Mouse (Mus musculus): Measurements from ENCODE around the gene Ncoa6.

DNA sequence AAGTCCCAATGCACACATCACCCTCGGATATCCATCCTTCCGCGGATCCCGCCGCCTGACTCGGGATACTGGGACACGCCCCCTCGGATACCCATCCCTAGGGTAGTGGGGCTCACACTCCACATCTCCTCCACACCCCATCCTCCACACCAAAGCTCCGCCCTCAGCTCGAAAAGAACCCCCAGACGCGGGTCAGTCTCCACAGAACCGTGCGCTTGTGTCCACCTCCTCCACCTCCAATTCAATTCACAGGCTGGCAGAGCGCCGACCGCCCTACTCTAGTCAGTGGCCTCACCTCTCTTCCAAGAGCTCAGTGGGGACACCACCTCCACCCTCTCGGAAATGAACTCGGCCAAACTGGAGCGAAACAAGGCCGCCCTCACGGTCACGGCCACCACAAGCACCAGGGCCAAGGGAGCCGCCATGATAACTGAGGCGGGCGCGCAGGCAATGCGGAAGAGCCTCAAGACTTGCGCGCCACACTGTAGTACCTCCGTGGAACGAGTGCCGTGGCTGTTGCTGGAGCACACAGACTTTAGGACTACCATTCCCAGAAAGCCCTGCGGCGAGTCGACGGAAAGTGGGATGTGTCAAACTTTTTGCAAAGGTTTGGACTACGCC, 116.6 kb downstream of the Ncoa6 start, which contains the start of gene Pigu:
- TF ChIP-seq CTCF (IDR thresholded peaks at IDR 0.05; ENCODE audit: low read depth) (no peak), EP300 (optimal IDR thresholded peaks at IDR 0.05) (no peak)

All from stomach, postnatal 0 days (tissue).